Mouse (Mus musculus) megakaryocyte, embryonic 14.5 days (primary cell): ENCODE results near the gene Nudt16l1.

Source experiments
- FLI1 ChIP-seq: IDR thresholded peaks from 2 replicates; pipeline ENCODE4 v1.6.1; 2012; ENCODE audit warnings: low read length, inconsistent platforms, mixed read lengths
- GATA1 ChIP-seq: IDR thresholded peaks from 3 replicates; pipeline ENCODE4 v1.6.1; 2012; ENCODE audit warnings: mixed read lengths, low read length, inconsistent platforms, borderline replicate concordance

- TF ChIP-seq GATA1 (no peak), FLI1 (no peak)
These were observed 27.8 kb upstream of the Nudt16l1 start for GRCm38 (mm10) chr16:4910758-4911157.
